Mouse (Mus musculus) cortical plate, adult 2 months (tissue): ENCODE data around the gene Wdcp.

Source experiments
- CTCF ChIP-seq: fragments of 200-500 bp; IDR thresholded peaks from 2 replicates; pipeline ENCODE4 v1.5.1; 2011; ENCODE audit warnings: mild to moderate bottlenecking, control low read depth, low read length; ENCODE audit not compliant: insufficient read depth; ENCODE audit errors: extremely low read depth
- POLR2A ChIP-seq: fragments of 200-500 bp; IDR thresholded peaks from 2 replicates; pipeline ENCODE4 v1.6.1; 2011; ENCODE audit warnings: mild to moderate bottlenecking, low read length, control low read depth; ENCODE audit not compliant: insufficient read depth; ENCODE audit errors: extremely low read depth

DNA sequence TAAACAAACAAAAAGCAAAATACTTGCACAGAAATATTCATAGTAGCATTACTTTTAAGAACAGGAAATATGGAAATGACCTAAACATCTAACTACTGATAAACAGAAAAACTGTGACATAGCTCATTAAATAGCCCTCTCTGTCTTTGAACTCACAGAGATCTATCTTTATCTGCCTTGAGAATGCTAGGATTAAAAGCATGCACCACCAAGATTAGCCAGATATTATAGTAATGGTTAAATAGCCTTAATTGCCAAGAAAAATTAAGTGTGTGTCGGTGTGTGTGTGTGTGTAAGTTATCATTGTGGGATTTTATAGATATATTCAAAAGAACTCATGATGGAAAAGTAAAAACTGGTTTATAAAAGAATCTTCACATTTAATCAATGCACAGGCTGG is 46.8 kb downstream of the Wdcp start:
- TF ChIP-seq CTCF (no peak), POLR2A (no peak)
